Mouse (Mus musculus) heart, adult 2 months (tissue): ENCODE results near the gene Hoxc11.

Source experiments
- EP300 ChIP-seq: fragments of 200-500 bp; IDR thresholded peaks from 2 replicates; pipeline ENCODE4 v1.6.1; 2011; ENCODE audit warnings: low read depth, low read length, control low read depth; ENCODE audit not compliant: insufficient read depth
- POLR2A ChIP-seq: fragments of 200-500 bp; IDR thresholded peaks from 2 replicates; pipeline ENCODE4 v1.6.1; 2011; ENCODE audit warnings: mild to moderate bottlenecking, low read depth, low read length, control low read depth; ENCODE audit not compliant: insufficient read depth

DNA sequence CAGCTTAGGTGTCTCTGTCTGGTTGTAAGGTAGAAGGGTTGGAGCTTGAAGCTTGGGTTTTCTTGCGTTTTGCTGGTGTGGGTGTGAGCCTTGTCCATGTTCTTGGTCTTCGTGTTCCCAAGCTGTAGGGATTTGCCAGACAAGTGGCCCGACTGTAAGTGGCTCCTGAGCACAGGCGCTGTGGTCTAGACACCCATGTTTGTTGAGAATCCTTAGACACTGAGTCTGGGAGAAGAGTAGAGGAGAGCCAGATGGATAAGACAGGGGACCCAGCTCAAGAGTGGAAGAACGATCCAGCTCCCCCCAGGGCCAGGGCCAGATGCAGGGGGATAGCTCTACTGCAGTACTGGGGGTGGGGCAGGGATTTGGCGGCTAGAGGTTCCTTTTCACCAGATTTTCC, 18.5 kb downstream of the Hoxc11 start:
- no peak for TF ChIP-seq POLR2A
- TF ChIP-seq EP300, result no peak
